Mouse (Mus musculus): Measurements from ENCODE around the gene Npepl1. TPM values are rescaled to one million over a fixed set of nuclear protein-coding genes. Genes with fewer than 3 reads are reported as not detected.
A peak's percentile ranks its signal among the peaks of the same experiment; 100 is the strongest.

Npepl1 gene
- polyA plus RNA-seq, 1 experiment, result 41.9 TPM

GRCm38 (mm10) chr2:174075072-174075570, 35.0 kb upstream of the Npepl1 start:
- H3K4me1 ChIP-seq (ENCODE audit: control insufficient read depth, insufficient read depth, low read length), result peaks cover 4% of the 10 kb centered on the region
- no peak overlapping the region for H3K4me3 ChIP-seq (ENCODE audit: insufficient read depth, low read length)
- no peak for TF ChIP-seq POLR2A (IDR thresholded peaks at IDR 0.05; ENCODE audit: borderline replicate concordance, low read depth, low read length)
- no peak for TF ChIP-seq CTCF (IDR thresholded peaks at IDR 0.05; ENCODE audit: low read depth, low read length)
- peak overlapping the region; percentile 93; the same call in 1 of the 2 replicates for H3K27ac ChIP-seq (ENCODE audit: insufficient read depth, low read depth, low read length)

DNA sequence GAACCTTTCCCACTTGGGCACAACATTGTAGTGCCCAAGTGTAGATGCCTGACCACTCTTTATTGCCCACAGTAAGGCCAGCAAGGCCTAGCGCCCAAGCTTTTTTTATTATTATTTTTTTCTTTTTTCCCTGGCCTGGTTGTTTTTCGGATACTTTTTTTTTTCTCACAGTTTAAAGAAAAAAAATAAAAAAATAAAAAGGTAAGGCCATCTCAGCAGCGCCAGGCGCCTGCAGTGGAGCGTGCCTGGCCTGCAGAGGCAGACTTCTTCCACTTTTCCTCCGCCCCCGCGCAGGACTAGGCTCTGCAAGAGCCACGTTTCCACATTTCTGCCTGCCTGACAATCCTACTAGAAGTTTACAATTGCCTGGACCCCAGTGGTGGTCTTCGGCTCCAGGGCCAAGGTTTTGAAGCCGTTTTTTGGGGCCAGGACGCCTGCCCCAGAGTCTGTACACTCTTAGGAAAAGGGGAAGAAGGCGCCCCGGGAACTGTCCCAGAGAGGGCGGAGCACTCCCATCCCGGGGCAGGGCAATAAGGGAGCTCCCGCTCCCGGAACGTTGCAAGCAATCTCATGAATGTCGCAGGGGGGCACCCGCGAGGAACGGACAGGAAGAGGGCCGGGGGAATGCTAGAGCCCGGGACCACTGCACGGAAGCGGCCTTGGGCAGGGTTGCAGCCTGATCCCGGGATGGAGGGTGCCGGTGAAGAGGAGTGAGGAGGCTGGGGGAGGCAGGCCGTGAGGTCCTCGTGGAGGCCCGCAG, 34.3 kb upstream of the Npepl1 start, which contains the start of gene Stx16:
TSS of gene Stx16 (plus strand) at position 636 of the 760 bp plus-strand sequence.
- TF ChIP-seq POLR2A (IDR thresholded peaks at IDR 0.05; ENCODE audit: borderline replicate concordance, low read depth, low read length), result no peak
- peak; percentile 54; the same call in 1 of the 2 replicates for TF ChIP-seq CTCF (IDR thresholded peaks at IDR 0.05; ENCODE audit: low read depth, low read length)
- Histone ChIP-seq H3K27ac (ENCODE audit: insufficient read depth, low read depth, low read length) (peak within 1 kb of the TSS; percentile 93), H3K4me3 (ENCODE audit: insufficient read depth, low read length) (peak within 1 kb of the TSS; percentile 98), H3K4me1 (ENCODE audit: control insufficient read depth, insufficient read depth, low read length) (peaks cover 6% of the 10 kb centered on the region)

DNA sequence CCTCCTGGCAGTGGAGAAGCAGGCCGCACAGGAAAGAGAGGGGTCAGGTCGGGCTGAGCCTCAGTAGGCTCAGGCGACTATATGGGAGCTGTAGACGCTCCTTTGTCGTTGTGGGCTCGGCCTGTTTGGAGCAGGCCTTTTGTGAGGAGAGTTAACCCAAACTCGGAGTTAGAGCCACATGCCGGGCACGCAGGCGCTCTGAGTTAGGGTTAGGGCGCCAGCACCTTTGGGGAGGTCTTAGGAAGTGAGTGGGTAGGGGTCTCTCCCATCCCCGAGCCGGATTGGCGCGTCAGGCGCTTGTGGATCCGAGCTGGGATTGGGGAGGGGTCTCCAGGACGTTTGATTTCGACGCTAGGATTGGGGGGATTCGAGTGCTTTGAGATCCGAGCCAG, 33.7 kb upstream of the Npepl1 start:
- peak overlapping the region; percentile 98 for H3K4me3 ChIP-seq (ENCODE audit: insufficient read depth, low read length)
- TF ChIP-seq CTCF (IDR thresholded peaks at IDR 0.05; ENCODE audit: low read depth, low read length) (no peak), POLR2A (IDR thresholded peaks at IDR 0.05; ENCODE audit: borderline replicate concordance, low read depth, low read length) (no peak)
- H3K27ac ChIP-seq (ENCODE audit: insufficient read depth, low read depth, low read length), result peak overlapping the region; percentile 87
- peaks cover 8% of the 10 kb centered on the region for H3K4me1 ChIP-seq (ENCODE audit: control insufficient read depth, insufficient read depth, low read length)

- H3K4me1 ChIP-seq (ENCODE audit: control insufficient read depth, insufficient read depth, low read length), result peaks cover 8% of the 10 kb centered on the region
- peak overlapping the region; percentile 98 for H3K4me3 ChIP-seq (ENCODE audit: insufficient read depth, low read length)
- peak overlapping the region; percentile 87 for H3K27ac ChIP-seq (ENCODE audit: insufficient read depth, low read depth, low read length)
- TF ChIP-seq CTCF (IDR thresholded peaks at IDR 0.05; ENCODE audit: low read depth, low read length), result no peak
- no peak for TF ChIP-seq POLR2A (IDR thresholded peaks at IDR 0.05; ENCODE audit: borderline replicate concordance, low read depth, low read length)
Observed at GRCm38 (mm10) chr2:174077004-174077695, 33.0 kb upstream of the Npepl1 start.

- Histone ChIP-seq H3K4me1 (ENCODE audit: control insufficient read depth, insufficient read depth, low read length) (peaks cover 8% of the 10 kb centered on the region), H3K4me3 (ENCODE audit: insufficient read depth, low read length) (peak overlapping the region; percentile 98), H3K27ac (ENCODE audit: insufficient read depth, low read depth, low read length) (peak overlapping the region; percentile 93)
- no peak for TF ChIP-seq POLR2A (IDR thresholded peaks at IDR 0.05; ENCODE audit: borderline replicate concordance, low read depth, low read length)
- no peak for TF ChIP-seq CTCF (IDR thresholded peaks at IDR 0.05; ENCODE audit: low read depth, low read length)
Observed at GRCm38 (mm10) chr2:174077776-174078338, 32.3 kb upstream of the Npepl1 start.

DNA sequence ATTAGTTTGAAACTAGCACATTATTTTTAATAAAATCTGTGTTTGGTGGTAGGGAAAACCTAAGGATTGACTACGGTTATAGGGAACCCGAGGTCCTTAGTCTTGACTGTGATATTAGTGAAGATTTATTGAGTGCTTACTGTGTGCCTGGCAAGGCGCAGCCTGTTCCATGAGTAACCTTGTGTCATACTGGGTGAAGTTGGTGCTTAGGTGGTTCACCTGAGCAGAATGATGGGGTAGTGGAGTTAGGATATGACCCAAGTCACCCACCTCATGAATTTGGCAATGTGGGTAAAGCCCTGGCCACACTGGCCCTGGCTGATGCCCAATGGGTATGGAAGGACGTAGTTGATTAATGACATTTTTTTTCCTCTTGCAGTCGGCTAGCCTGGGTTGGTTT, 28.3 kb upstream of the Npepl1 start:
- no peak for TF ChIP-seq POLR2A (IDR thresholded peaks at IDR 0.05; ENCODE audit: borderline replicate concordance, low read depth, low read length)
- no peak for TF ChIP-seq CTCF (IDR thresholded peaks at IDR 0.05; ENCODE audit: low read depth, low read length)
- Histone ChIP-seq H3K4me3 (ENCODE audit: insufficient read depth, low read length) (no peak overlapping the region), H3K4me1 (ENCODE audit: control insufficient read depth, insufficient read depth, low read length) (peaks cover 21% of the 10 kb centered on the region), H3K27ac (ENCODE audit: insufficient read depth, low read depth, low read length) (no peak overlapping the region)

GRCm38 (mm10) chr2:174082380-174082918, 27.7 kb upstream of the Npepl1 start:
- peaks cover 21% of the 10 kb centered on the region for H3K4me1 ChIP-seq (ENCODE audit: control insufficient read depth, insufficient read depth, low read length)
- TF ChIP-seq POLR2A (IDR thresholded peaks at IDR 0.05; ENCODE audit: borderline replicate concordance, low read depth, low read length), result no peak
- no peak for TF ChIP-seq CTCF (IDR thresholded peaks at IDR 0.05; ENCODE audit: low read depth, low read length)
- no peak overlapping the region for H3K4me3 ChIP-seq (ENCODE audit: insufficient read depth, low read length)
- H3K27ac ChIP-seq (ENCODE audit: insufficient read depth, low read depth, low read length), result no peak overlapping the region

GRCm38 (mm10) chr2:174095086-174095485, 15.1 kb upstream of the Npepl1 start:
- no peak for TF ChIP-seq POLR2A (IDR thresholded peaks at IDR 0.05; ENCODE audit: borderline replicate concordance, low read depth, low read length)
- no peak for TF ChIP-seq CTCF (IDR thresholded peaks at IDR 0.05; ENCODE audit: low read depth, low read length)
- no peaks in the 10 kb centered on the region for H3K4me1 ChIP-seq (ENCODE audit: control insufficient read depth, insufficient read depth, low read length)
- H3K27ac ChIP-seq (ENCODE audit: insufficient read depth, low read depth, low read length), result no peak overlapping the region
- no peak overlapping the region for H3K4me3 ChIP-seq (ENCODE audit: insufficient read depth, low read length)

GRCm38 (mm10) chr2:174102399-174102798, 7.8 kb upstream of the Npepl1 start:
- no peaks in the 10 kb centered on the region for H3K4me1 ChIP-seq (ENCODE audit: control insufficient read depth, insufficient read depth, low read length)
- TF ChIP-seq POLR2A (IDR thresholded peaks at IDR 0.05; ENCODE audit: borderline replicate concordance, low read depth, low read length), result no peak
- no peak for TF ChIP-seq CTCF (IDR thresholded peaks at IDR 0.05; ENCODE audit: low read depth, low read length)
- H3K4me3 ChIP-seq (ENCODE audit: insufficient read depth, low read length), result no peak overlapping the region
- H3K27ac ChIP-seq (ENCODE audit: insufficient read depth, low read depth, low read length), result no peak overlapping the region

All from bone marrow macrophage, adult 2 months (primary cell).